Mouse (Mus musculus): Measurements from ENCODE around the gene Wdr25. TPM values are rescaled to one million over a fixed set of nuclear protein-coding genes. Genes with fewer than 3 reads are reported as not detected.

Gene Wdr25
- total and polyA plus RNA-seq, 3 experiments, result 8.7 to 10.8 TPM; not detected in 1

DNA sequence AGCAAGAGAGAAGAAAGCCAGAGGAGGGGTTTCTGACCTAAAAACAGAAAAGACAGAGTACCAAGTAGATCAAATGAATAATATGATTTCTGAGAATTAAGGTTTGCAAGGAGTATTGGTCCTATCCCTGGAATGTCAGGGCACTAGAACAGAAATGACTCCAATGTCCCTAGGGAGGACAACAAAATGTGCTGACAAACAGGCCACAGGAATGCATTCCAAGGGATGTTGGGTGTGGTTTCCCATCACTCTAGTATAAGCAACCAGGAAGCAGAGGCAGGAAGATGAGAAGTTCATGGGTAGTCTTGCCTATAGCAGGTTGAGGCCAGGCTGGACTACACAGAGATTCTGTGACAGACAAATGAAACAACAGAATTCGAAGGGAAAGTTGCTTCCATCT, 7.5 kb upstream of the Wdr25 start:
- no peaks in the 10 kb centered on the region for H3K27me3 ChIP-seq (ENCODE audit: control insufficient read depth in 1 of 2, insufficient read depth in 2 of 2, low read length in 2 of 2)
- DNase-seq (ENCODE audit: low read depth, low spot score), result no peak
- H3K27ac ChIP-seq (ENCODE audit: control insufficient read depth, low read depth, low read length), result no peak overlapping the region
- H3K79me2 ChIP-seq (ENCODE audit: control insufficient read depth, insufficient read depth, low read length, poor library complexity), result 0 out of 2 replicates have a peak, but pooled peaks cover 3% of the 10 kb centered on the region
- H3K4me3 ChIP-seq (ENCODE audit: control insufficient read depth in 1 of 2, insufficient read depth in 1 of 2, low read depth in 2 of 2, low read length in 2 of 2), result no peak overlapping the region
- H3K4me1 ChIP-seq (ENCODE audit: control insufficient read depth in 1 of 2, insufficient read depth in 2 of 2, low read length in 2 of 2), result no peaks in the 10 kb centered on the region; a peak in 1 of 4 replicates
- H3K36me3 ChIP-seq (ENCODE audit: control insufficient read depth in 1 of 2, insufficient read depth in 2 of 2, low read length in 2 of 2), result peaks cover 3 to 28% of the 10 kb centered on the region in 2 experiments
- no peak for TF ChIP-seq TBP (IDR thresholded peaks at IDR 0.05; ENCODE audit: low read depth, low read length)
- no peak for TF ChIP-seq NELFE (IDR thresholded peaks at IDR 0.05; ENCODE audit: low read depth, low read length)
- no peak for TF ChIP-seq CHD1 (IDR thresholded peaks at IDR 0.05; ENCODE audit: low read depth, low read length)
- no peak for TF ChIP-seq E2F4 (IDR thresholded peaks at IDR 0.05; ENCODE audit: borderline replicate concordance, low read depth, low read length)
- TF ChIP-seq BHLHE40 (IDR thresholded peaks at IDR 0.05; ENCODE audit: borderline replicate concordance, low read depth, low read length), result no peak
- TF ChIP-seq TAL1 (IDR thresholded peaks at IDR 0.05; ENCODE audit: low read length), result no peak
- no peak for TF ChIP-seq JUND (IDR thresholded peaks at IDR 0.05; ENCODE audit: low read depth, low read length)
- TF ChIP-seq UBTF (IDR thresholded peaks at IDR 0.05; ENCODE audit: borderline replicate concordance, insufficient read depth, low read depth, low read length), result no peak
- no peak for TF ChIP-seq KAT2A (conservative IDR thresholded peaks at IDR 0.05; ENCODE audit: low read depth, low read length)
- H3K9me3 ChIP-seq (replicated peaks; ENCODE audit: insufficient read depth, low read length), result no peaks in the 10 kb centered on the region
- H3K9ac ChIP-seq (ENCODE audit: control insufficient read depth, low read depth, low read length, poor library complexity, severe bottlenecking), result no peak overlapping the region

GRCm38 (mm10) chr12:108887077-108887476, 6.4 kb upstream of the Wdr25 start:
- Histone ChIP-seq H3K9me3 (replicated peaks; ENCODE audit: insufficient read depth, low read length) (no peaks in the 10 kb centered on the region), H3K4me1 (ENCODE audit: control insufficient read depth in 1 of 2, insufficient read depth in 2 of 2, low read length in 2 of 2) (peaks cover 0 to 6% of the 10 kb centered on the region in 2 experiments; a peak in 2 of 4 replicates), H3K9ac (ENCODE audit: control insufficient read depth, low read depth, low read length, poor library complexity, severe bottlenecking) (no peak overlapping the region), H3K4me3 (ENCODE audit: control insufficient read depth in 1 of 2, insufficient read depth in 1 of 2, low read depth in 2 of 2, low read length in 2 of 2) (no peak overlapping the region), H3K79me2 (ENCODE audit: control insufficient read depth, insufficient read depth, low read length, poor library complexity) (peaks cover 7% of the 10 kb centered on the region), H3K27ac (ENCODE audit: control insufficient read depth, low read depth, low read length) (no peak overlapping the region), H3K36me3 (ENCODE audit: control insufficient read depth in 1 of 2, insufficient read depth in 2 of 2, low read length in 2 of 2) (peaks cover 12 to 26% of the 10 kb centered on the region in 2 experiments), H3K27me3 (ENCODE audit: control insufficient read depth in 1 of 2, insufficient read depth in 2 of 2, low read length in 2 of 2) (no peaks in the 10 kb centered on the region)
- no peak for DNase-seq (ENCODE audit: low read depth, low spot score)
- TF ChIP-seq CHD1 (IDR thresholded peaks at IDR 0.05; ENCODE audit: low read depth, low read length) (no peak), NELFE (IDR thresholded peaks at IDR 0.05; ENCODE audit: low read depth, low read length) (no peak), TBP (IDR thresholded peaks at IDR 0.05; ENCODE audit: low read depth, low read length) (no peak), MXI1 (IDR thresholded peaks at IDR 0.05; ENCODE audit: low read depth, low read length) (no peak), GATA1 (IDR thresholded peaks at IDR 0.05; ENCODE audit: low read depth, low read length) (no peak), NRF1 (IDR thresholded peaks at IDR 0.05; ENCODE audit: insufficient read depth, low read depth, low read length, poor library complexity, severe bottlenecking) (no peak), ETS1 (IDR thresholded peaks at IDR 0.05; ENCODE audit: low read depth, low read length) (no peak), BHLHE40 (IDR thresholded peaks at IDR 0.05; ENCODE audit: borderline replicate concordance, low read depth, low read length) (no peak), MYC (IDR thresholded peaks at IDR 0.05; ENCODE audit: low read depth, low read length) (no peak)
